Mouse (Mus musculus) CD8-positive naive resting alpha-beta T cell, adult 2 months (primary cell): ENCODE data around the gene Gatd1.
"Not testable (repeated sequence)": the region's sequence is repeated elsewhere in the genome, so short reads cannot be mapped to it uniquely, and the experiment has no call there.

ENCODE experiments used
- DNase-seq, 2 experiments: peaks; one replicate each; pipeline ENCODE4 v3.0.0; 2022; ENCODE audit warnings: low read depth in 2 of 2, low spot score in 2 of 2

Gatd1 gene

DNA sequence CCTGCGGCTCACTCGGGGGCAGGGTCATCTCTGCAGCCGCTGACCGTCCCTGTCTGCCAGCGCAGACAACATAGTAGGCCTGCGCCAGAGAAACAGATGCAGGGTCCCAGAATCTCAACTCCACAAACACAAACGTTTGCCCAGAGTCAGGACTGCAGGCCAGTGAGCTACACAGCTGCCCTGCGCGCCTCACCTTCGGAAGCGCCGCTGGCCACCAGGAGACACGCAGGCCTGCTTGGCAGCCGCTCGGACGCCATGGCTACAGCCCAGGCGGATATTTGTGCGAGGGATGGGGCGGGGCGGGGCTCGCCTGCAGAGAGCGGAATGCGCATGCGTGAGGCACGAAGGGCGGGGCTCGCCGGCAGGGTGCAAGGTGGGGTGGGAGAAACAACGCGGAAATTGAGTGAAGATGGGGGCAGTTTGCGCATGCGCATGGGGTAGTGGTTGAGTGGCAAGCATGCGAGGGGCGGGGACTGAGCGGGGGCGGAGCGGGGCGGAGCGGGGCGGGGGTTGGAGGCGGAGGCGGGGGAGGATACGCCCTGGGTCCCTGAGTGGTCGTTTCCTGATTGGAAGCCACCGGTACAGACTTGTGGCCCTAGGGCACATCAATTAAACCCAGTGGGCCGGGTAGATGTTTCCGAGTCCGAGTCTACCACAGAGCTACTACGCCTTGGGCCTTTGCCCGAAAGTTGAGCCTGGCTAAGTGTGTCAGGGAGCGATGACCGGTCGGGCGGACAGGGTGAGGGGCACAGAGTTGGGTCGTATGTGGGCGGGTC is at the start of gene Gatd1:
Gene Gatd1, minus strand, starts transcription at position 328 of the 776 bp plus-strand sequence.
- peak; percentile 99 for DNase-seq

DNA sequence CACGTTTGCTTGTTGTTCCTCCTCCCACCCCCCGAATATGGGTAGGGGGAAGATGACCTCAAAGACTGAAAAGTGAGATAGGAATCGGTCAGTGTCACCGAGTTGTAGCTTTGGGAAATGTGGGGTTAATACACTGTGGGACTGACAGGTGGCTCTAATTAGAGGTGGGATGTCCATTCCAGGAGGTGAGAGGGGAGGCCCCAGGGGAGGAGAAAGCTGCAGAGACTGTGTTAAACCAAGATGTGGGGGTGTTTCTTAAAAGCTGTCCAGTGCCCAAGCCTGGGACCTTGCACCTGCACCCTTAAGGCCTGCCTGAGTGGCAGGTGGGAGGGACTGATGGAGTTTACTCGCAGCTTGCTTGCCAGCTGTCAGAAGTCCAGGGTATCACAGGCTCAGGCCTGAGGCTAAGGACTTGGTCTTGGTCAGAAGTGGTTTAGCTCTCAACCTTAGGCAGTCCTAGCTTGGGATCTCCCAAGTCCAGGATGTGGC is 48.4 kb upstream of the Gatd1 start:
- DNase-seq = no peak

DNA sequence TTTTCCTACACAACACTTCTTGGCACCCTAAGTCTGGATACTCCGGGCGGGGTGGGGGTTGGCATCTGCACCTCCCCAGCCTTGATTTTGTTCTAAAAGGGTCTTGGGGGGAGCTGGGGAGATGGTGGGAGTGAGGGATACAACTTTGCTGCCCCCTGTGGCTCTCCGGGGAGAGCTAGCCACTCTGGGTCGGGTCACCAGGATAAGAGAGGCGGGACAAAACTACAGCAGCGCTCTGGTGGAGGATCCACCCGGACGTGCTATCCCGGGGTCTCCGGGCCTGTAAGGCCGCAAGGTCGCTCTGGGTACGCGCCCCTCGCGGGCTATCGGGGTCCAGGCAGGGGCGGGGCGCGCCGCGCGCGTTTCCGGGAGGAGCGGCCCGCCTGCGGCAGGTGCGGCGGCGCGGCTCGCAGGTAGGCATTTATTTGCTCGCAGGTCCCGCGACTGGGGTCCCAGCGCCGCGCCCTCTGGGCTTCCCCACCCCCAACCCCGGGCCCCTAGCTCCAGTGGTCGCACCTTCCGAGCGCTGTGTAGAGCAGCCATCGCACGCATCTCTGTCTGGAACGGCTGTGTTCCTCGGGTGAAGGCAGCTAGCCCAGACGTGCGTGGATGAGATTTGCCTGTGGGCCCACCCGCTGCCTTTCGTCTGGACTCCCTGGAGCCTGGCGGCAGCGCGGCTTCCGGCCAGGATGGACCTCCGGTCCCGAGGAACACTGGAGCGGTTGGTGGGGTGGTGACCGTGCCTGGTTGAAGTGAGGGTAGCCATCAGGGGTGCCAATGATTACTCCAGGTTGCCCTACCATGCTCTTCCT is 47.8 kb upstream of the Gatd1 start:
- DNase-seq = no peak

DNA sequence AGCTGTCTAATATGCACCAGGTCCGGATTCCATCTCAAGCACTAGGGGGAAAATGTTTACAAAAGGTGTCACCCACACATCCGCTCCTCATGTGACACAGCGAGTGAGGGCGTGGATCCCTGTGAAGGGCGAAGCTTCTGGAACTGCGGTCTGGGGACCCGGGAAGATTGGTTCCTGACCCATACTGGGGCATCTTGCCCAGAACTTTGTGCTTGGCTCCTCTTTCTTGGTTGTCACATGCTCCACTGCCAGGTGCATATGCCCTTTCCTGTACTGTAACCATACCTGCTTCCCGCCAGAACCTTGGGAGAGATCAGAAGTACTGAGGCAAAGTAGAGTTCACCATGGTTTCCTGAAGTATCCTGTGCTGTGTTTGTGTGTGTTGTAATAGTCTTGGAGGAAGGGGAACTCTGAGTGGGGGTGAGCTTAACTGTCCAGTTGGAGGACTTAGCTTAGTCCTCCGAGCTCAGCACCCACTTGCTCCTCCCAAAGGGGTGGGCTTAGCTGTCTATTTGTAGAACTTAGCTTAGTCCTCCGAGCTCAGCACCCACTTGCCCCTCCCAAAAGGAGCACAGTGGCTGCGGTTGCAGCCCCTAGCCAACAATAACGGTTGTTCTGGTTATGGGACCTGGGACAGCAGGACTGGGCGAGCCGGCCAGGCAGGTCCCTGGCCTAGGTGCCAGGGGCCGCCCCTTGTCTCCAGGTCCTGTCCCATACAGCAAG is 46.6 kb upstream of the Gatd1 start, which contains the start of gene Cracr2b:
Gene Cracr2b, plus strand, starts transcription at position 704 of the 723 bp plus-strand sequence.
- no peak for DNase-seq

DNA sequence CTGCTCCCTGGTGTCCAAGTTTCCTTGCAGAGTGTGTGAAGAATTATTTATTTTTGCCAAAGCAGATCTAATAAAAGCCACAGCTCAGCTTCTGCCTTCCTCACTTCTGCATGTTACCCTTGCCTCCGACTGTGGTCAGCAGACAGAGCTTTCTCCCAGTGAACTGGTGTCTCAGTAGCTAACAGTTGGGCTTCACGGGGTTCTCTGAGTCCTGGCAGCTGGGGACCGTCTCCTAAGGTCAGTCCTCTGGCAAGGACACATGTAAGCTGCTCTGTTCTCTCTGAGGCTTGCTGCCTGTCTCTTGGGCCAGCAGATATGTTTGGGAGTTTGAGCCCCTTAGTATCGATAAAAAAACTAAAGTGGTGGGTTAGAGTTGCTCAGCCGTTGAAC is 46.1 kb upstream of the Gatd1 start:
- no peak for DNase-seq

DNA sequence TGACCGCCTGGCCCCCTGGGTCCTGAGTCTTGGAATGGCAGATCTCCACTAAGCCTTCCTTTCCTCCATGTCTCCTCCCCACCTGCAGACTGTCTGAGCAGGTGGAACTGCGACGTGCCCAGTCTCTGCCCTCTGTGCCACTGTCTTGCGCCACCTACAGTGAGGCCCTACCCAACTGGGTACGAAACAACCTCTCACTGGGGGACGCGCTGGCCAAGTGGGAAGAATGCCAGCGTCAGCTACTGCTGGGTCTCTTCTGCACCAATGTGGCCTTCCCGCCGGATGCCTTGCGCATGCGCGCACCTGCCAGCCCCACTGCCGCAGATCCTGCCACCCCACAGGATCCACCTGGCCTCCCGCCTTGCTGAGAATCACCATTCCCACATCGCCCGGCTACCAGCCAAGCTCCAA is 45.4 kb upstream of the Gatd1 start:
- no peak for DNase-seq

DNA sequence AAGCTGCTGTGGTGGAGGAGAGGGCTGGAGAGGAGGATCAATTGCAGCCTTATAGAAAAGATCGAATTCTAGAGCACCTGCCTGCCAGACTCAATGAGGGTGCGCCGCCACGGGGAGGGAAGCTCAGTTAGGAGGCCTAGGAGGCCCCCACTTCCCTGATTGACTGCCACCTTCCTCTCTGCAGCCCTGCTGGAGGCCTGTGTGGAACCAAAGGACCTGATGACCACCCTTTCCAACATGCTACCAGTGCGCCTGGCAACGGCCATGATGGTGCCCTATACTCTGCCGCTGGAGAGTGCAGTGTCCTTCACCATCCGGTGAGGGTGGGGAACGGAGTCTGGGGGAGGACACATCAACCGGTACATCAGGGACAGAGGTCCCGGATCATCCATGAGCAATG is 44.7 kb upstream of the Gatd1 start:
- no peak for DNase-seq

DNA sequence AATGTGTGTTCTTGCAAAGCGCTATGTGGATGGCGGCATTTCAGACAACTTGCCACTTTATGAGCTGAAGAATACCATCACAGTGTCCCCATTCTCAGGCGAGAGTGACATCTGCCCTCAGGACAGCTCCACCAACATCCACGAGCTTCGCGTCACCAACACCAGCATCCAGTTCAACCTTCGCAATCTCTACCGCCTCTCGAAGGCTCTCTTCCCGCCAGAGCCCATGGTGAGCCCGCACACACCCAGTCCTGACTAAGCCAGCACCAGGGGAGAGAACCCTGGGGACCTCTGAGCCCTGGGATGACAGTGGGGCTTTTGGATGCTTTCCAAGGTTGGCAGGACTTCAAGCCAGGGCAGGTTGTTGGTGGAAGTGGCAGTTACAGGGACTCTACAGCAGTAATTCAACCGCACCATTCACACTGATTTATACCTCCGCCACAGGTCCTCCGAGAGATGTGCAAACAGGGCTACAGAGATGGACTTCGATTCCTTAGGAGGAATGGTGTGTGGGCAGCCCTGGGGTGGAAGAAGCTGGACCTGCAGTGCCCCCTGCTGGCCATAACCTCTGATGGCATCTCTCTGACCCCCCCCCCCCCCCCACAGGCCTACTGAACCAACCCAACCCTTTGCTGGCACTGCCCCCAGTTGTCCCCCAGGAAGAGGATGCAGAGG is 44.2 kb upstream of the Gatd1 start:
- DNase-seq = peak in 1 of 2 experiments; percentile 67

DNA sequence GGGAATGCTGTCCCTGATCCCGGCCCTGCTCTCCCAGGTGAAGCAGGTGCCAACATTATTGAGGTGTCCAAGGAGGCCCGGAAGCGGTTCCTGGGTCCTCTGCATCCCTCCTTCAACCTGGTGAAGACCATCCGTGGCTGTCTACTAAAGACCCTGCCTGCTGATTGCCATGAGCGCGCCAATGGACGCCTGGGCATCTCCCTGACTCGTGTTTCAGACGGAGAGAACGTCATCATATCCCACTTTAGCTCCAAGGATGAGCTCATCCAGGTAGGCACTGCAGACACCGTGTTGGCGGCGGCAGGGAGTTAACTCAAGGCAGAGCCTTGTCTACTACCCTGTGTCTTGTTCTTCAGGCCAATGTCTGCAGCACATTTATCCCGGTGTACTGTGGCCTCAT is 43.3 kb upstream of the Gatd1 start:
- DNase-seq = no peak

DNA sequence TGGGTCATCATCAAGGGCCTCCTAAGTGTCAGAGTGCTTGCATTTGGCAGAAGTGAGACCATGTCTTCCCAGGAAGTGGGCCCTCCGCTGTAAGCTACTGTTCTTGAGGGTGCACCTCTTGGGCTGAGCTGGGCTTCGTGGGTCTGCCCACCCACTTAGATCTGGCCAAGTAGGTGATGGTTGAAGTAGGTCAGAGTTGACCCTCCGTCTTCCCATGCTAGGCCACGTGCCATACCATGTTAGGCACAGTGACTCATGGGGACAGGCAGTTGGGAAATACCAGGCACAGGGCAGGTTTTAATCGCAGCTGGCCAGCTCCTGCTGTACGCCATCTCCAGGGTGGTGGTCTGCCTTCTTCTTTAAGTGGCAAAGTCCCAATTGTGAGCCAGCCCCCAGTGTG is 42.8 kb upstream of the Gatd1 start:
- DNase-seq = no peak

DNA sequence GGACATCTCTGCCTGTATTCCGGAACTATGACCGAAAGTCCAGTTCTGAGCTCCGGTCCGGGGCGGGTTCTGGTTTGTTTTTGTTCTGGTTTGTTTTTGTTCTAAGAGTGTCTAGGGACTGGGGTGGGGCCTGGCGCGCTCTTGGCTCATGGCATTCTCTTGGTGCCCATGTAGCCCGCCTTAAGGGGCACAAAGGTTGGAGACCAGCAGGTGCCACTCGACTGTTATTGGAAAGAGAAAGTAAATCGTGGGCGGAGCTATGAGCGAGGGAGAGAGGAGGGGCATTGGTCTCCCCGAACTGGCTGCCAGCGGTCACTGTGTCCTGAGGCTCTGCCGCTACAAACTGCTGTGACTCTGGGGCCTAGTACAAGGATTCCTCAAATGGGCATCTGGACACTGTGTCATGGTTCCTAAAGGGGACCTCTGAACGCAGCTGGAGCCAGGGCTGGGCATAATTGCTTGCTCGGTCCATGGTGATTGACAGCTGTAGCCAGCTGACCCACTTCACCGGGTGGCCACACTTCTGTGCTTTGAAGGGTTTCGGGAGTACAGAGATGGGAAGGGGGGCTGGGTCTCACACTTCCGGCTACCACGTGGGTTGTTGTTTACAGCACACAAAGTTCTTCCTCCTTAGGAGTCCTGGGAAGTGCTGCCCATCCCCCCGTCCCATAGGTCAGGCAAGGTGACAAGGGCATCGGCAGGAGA is 41.8 kb upstream of the Gatd1 start:
- no peak for DNase-seq

DNA sequence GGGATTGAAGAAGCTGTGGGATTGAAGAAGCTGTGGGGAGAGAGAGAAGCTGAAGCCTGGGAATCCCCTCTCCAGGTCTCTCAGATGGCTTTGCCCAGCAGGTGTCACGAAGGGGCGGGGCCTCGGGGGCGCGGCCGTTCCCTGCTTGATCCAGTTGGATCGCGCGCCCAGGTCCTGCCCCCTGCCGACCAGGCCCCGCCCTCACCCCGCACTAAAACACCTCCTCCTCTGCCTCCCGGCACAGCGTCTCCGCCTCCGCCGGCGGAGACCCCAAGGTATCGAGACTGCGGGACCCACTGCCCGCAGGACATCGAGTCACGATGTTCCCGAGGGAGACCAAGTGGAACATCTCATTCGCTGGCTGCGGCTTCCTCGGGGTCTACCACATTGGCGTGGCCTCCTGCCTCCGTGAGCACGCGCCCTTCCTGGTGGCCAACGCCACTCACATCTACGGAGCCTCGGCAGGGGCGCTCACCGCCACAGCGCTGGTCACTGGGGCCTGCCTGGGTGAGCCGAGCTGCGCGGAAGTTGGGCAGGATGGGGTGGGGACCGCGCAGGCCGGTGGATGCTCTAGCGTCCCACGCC is 41.1 kb upstream of the Gatd1 start, which contains the start of gene Pnpla2:
Gene Pnpla2, plus strand, starts transcription at position 232 of the 585 bp plus-strand sequence.
- peak; percentile 83 to 90 for DNase-seq

DNA sequence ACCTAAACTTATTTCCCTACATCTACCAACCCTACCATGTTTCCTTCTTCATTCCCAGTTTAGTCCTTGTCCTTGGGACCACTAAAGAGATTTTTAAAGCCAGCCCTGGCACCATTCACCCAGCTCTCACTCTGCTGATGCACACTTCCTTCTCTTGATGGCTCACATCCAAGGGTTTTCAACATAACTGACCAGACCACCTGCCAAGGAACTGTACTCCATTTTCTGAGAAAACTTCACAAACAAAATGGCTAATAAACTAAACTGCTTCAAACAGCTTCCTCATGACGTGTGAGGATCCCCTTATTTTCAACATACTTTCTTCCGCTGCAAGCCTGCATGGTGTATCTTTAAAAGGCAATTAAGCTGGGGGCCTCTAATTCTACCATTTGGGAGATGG is 39.7 kb upstream of the Gatd1 start:
- DNase-seq = no peak

DNA sequence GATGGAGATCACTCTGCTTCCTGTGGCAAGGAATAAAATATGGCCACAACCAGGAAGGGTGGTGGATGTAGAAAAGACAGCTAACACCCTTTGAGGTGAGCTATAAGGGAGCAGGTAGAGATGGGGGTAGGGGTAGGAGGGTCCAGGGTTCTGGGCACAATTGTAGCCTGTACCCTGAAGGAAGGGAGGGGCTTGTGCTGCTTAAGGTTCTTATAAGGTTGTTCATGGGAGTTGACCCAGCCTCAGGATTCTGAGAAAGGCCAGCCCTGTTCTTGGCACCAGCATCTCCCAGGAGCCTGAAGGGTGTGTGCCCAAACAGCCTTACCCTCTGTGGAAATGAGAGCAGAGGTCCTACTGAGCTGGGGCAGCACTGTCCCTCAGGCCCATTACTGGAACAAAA is 38.0 kb upstream of the Gatd1 start:
- no peak for DNase-seq

DNA sequence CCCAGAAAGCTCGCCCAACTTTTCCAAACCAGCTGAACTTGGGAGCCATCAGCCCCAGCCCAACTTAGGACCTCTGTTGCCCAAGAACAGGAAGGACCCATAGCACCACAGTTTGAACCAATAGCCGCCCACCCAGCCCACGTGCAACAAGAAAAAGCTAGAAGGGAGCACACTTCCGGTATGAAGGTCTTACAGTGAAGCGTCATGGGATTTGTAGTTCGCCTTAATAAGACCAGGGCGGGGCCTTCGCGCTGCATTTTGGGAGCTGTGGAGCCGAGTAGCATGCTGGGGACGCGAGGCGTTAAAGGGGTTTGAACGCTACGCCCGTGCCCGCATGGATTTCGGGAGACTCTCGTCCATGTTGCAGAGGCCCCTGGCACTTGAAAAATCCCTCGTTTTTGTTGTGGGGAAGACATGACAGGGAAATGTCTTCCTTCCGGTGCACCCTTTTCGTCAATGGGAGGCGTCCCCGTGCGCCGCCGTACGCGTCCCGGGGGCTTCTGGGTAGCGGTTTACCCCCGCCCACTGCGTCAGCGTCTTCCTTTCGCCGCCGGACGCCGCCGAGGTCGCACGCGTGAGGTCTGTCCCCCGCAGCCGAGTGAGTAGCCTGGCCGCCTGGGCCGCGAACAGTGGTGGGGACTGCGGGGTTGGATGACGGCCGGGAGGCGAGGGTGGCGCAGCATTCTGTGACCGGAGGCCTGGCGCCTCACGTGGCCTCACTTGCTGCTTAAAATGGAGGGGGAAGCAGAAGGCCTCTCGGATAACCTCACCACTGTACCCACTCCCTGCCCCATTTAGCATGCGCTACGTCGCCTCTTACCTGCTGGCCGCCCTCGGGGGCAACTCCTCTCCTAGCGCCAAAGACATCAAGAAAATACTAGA is 33.4 kb upstream of the Gatd1 start, which contains the start of gene Rplp2:
Gene Rplp2, plus strand, starts transcription at position 261 of the 882 bp plus-strand sequence.
- peak; percentile 85 to 93 for DNase-seq

DNA sequence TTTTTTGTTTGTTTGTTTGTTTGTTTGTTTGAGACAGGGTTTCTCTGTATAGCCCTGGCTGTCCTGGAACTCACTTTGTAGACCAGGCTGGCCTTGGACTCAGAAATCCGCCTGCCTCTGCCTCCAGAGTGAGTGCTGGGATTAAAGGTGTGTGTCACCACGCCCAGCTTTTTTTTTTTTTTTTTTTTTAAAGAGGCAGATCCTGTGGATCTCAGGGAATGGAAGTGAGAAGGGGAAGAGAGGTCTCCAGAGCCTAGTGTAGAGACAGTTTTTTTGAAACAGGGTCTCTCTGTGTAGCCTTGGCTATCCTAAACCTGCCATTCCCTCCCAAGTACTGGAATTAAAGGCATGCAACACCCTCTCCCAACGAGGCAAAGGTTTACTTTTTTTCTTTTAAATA is 32.4 kb upstream of the Gatd1 start:
- DNase-seq = not testable (repeated sequence)

DNA sequence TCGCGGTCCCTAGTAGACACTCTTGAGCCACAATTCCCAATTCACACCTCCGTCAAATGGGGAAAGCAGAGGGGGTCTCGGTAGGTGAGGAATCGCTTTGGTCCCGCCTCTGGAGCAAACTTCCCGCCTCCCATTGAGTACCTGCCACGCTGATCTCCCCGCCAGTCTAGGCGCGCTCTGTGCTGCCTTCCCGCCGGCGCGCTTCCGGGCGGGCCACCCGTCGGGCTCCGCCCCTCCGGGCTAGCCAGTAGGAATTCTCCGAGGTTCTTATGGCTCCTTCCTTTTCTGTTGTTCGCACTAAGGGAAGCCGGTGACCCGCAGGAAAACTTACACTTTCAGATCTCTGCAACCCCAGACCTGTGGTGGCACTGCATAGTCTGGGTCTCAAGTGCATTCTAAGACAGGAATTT is 29.9 kb upstream of the Gatd1 start, which contains the start of gene Pidd1:
Gene Pidd1, minus strand, starts transcription at position 198 of the 410 bp plus-strand sequence.
- no peak for DNase-seq

DNA sequence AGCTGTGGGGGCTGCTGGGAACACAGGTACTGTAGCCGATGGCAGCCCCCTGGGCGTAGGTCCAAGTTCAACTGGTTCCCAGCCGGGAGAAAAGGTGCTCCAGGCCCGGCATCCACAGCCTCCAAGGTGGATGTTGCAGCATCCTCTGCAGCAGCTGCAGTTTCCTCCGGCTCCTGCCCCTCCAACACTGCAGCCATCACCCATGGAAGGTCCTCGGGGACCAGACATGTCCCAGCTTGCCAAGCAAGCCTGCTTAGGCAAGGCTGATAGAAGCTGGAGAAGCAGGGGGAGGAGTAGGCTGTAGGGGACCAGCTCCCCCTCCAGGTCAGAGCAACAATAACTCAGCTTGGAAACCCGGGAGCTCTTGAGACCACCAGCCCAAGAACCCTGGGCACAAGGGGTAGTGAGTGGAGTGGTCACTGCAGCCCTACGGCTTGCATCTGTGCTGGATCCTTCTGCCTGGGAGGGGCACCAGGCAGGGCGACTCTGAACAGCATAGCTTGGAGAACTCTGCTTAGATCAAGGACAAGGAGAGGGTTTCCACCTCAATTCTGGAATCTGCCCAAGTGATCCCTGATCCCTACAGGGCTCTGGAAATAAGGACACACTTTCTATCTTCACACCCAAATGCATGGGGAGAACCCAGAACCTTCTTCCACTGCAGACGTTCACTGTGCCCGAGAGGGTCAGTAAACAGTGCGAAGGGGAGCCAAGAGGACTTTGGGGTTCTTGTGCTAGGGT is 29.3 kb upstream of the Gatd1 start:
- DNase-seq = no peak
